Mouse (Mus musculus): ENCODE measurements at regions not wholly inside any gene's neighbourhood (a gene's known extent, or its start where the extent isn't known, plus 50 kb on each side); places are given as distances from the start of the nearest gene placed in this dataset.

DNA sequence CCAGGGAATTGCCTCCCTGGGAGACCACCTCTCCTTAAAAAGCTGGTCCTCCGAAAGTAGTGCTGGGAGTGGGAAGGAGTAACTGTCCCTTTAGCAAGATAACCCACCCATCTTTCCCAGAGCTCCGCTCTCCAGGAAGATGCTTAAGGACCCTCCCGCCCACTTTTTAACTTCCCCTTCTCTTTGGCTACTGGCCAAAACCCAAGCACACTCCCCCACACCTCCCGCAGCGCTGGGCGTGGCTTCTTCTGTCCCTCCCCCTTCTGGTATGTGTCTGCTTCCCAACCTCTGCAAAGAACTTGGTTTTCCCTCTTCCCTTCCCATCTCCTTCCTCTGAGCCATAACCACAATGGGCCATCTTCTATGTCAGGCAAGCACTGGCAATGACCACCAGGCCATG is 85.4 kb downstream of the Rpap3 start:
- no peak for DNase-seq

DNA sequence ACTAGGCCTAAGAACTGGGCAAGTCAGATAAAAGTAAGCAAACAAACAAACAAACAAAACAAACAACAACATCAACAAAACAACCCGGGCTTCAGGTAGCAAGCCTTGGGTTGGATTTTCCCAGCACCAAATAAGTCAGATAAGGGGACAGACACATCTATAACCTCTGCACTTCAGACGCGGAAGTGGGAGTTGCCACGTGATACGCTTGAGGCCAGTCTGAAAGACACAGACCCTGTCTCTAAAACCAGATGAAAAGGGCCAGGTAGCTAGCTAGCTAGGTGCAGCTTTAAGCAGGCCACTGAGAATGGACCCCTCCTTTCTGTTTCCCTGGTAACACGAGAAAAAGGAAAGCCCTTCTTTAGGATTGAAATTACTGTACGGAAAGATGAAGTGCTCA is 85.9 kb downstream of the Rpap3 start:
- DNase-seq, result no peak

DNA sequence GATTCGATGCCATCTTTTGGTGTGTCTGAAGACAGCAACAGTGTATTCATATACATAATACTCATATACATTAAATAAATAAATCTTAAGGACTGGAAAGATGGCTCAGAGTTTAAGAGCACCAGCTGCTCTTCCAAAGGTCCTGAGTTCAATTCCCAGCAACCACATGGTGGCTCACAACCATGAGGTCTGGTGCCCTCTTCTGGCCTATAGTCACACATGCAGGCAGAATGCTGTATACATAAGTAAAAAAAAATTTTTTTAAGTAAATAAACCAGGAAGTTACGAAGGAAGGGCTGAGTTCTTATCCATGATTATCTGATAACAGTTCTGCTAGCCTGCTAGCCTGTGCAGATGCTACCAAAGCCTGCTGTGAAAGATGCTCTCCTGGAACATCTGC is 93.3 kb downstream of the Rpap3 start:
- DNase-seq, result no peak

DNA sequence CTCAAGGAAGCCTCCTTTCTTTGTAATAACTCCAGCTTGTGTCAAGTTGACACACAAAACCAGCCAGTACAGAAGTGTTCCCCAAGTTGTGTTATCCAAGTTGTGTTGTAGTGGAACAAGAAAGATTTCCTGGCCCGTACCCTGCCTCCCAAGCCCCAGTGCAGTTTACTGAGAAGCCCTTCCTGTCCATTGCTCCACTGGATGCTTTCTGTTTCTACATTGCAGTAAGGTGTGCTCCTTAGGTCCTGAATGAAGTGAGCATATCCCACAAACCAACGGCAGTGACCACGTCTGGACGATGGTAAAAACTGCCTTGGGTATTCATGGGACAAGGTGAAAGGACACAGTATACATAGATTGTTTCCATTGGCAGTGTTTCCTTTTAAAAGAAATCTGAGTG is 94.9 kb downstream of the Rpap3 start:
- no peak for DNase-seq

DNA sequence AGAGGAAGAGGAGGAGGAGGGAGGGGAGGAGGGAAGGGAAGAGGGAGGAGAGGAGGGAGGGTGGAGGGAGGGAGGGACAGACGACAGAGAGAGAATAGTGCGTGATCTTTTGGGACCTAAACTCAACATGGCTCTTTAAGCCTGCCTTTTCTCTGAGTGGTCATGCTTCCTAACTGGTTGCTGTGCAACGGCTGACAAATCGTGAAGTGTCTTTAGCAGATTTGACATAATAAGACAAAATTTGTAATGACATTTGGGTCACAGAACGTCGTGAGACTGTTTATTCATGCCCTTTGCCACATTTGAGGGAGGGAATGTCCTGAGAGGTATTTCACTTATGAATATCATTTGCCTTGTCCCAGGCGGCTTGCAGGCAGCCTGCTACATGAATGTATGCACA is 96.1 kb downstream of the Rpap3 start:
- DNase-seq, result no peak

DNA sequence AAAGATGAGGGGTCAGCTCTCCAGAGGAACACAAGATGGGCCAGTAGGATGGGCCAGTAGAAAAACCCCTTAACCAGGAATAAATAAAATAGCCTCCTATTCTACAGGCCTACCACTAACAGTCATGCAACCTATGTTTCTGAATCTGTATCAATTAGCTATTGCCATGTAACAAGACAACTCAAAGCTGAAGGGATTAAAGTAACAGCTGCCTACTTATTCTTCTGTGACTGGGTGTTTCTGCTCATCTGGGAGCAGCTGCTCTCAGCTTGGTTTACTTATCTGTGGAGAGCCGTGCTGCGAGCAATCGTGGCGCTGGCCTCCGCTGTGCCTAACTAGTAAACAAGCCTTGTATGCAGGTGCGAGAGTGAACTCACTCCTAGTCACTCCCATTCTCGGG is 97.0 kb downstream of the Rpap3 start:
- DNase-seq, result no peak

DNA sequence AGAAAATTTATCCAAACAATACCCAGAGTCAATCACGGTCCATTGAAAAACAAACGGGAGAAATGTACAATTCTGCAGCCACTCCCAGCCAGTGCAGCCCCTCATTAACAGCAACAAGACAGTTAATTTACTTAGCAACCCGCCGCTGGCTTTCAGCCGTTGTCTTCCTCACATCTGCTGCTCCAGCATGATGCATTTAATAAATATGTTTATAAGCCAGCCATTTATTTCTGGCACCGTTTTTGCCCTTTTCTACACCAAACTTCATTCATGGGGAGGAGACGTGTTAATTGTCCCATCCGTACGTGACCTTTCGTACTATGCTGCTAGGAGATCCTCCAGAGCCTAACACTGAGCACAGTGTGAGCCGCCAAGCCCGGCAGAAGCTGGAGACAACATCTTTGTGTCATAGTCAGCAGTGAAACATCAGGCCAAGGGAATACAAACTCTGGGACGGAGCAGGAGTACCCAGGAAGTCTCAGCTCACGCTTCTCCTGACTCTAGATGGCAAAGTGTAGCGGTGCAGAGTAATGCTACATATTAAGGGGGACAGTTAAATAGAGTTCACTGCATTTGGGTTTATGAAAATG is 97.9 kb downstream of the Rpap3 start:
- no peak for DNase-seq

DNA sequence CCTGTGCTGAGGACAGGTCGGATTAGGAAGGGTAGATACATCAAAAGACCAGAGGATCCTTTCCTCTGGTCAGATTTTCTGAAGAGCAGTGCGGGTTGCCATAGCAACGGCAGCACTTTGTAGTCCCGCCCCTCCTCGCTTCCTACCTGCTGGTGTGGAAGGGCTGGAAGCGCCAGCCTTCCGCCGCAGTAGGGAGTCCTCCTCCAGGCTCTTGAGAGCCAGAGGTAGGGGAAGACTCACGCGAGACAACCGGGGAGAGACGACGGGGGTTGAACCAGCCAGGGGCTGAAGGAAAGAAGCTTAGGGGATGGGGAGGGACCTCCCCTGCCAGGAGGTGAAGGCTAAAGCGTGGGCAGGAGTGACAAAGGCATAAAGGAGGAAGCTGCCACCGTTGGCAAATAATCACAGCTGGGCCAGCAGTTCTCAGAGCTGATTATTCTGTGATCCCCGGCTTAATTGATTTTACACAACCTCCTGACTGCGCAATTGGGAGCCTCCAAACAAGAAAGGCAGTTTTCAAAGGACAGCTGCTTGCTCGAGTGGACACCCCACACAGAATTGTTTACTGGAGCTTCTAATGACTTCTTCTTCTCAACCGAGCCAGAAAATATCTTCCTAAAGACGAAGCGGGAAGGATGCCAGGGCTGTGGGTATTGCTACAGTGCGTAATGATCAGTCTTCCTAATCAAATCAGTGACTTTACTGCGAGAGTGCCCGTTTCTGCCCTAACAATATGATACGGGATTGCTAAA is 98.8 kb downstream of the Rpap3 start:
- peak; percentile 38 to 58 for DNase-seq

DNA sequence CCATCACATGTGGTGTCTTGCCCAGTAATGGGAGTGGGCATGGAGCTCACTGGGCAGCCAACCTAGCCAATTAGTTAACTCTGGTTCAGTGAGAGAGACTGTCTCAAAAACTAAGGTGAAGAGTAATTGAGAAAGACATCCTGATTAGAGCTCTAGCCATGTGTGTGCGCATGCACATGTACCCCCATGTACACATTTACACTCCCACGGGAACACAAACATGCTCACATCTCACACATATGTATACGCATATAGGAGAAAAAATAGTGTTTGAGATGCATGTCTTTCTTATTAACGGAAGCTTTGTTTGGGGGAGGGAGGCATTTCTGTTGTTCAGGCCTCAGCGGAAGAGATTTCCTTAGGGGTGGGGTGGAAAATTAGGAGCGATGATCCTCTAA is 99.4 kb downstream of the Rpap3 start:
- no peak for DNase-seq

DNA sequence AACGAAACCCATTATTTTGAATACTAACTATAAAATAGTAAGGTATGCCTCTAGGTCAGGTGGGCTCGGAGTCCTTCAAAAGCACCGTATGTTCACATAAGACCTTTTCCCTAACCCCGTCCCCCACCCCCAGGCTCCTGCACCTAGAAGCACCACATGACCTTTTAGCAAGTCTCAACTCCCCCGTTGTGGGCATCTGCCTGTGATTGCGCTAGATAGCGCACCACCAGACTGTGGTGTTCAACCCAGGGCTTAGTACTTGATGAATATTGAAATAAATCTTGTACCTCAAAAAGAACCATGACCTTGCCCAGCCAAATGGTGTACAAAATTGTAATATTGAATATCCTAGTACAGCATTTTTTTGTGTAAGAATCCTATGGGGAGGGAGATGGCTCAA is 99.8 kb downstream of the Rpap3 start:
- DNase-seq, result no peak

DNA sequence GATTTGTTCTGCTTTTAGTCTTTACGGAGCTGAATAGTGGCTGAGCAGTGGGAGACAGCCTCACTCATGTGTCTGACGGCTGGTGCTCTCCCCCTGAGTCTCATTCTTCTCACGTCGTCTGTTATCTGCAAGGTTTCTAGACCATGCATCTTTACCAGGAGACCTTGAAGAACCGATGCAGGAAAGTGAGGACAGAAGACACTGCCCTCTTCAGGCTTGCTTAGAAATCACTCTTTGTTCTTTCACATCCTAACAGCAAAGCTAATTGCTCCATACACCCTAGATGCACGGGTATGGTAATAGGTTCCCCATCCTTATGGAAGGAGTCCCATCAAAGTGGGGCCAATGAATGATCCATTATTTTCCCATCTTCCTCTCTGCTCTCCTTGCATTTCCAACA is 102.1 kb downstream of the Rpap3 start:
- no peak for DNase-seq

DNA sequence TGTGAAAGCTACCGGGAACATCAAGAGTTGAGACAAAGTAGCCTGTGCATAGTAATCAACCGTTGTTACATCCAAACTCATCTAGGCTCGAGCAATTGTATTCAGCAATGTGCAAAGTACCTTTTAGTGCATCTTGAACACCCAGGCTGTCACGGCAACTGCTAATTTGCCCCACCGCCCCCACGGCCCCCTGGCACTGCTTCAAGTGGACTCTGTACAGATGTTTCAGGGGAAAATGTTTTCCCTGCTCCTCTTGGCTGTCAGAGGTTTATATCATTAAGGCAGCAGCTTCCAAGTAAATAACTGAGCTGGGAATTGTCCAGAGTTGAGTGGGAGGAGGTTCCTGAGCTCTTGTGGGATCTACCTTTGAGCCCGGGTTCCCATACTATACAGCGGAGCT is 107.4 kb downstream of the Rpap3 start:
- DNase-seq, result no peak

DNA sequence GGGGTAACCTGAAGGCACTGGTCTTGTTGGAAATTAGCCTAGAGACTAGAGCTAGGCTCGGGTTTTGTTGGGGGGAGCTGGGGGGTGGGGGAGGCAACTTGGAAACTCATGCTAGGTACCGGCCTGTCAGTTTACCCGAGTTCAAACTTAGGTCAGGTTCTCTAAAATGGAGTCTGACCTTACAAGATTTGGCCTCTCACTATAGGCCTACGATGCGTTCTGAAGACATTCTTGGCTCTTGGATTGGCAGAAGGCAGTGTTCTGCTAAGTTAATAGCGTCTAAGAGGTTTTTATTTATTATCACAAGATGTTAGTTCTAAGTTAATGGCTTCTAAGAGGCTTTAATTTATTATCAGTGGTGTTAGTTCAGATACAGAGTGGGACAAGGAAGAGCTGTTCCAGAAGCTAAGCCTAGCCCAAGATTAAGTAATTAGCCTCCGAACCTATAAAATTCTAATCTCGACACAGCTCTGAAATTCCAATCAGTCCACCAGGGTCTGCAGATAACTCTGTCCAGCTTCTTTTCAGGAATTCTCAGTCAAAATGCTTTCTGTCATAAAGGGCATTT is 109.0 kb downstream of the Rpap3 start:
- no peak for DNase-seq

DNA sequence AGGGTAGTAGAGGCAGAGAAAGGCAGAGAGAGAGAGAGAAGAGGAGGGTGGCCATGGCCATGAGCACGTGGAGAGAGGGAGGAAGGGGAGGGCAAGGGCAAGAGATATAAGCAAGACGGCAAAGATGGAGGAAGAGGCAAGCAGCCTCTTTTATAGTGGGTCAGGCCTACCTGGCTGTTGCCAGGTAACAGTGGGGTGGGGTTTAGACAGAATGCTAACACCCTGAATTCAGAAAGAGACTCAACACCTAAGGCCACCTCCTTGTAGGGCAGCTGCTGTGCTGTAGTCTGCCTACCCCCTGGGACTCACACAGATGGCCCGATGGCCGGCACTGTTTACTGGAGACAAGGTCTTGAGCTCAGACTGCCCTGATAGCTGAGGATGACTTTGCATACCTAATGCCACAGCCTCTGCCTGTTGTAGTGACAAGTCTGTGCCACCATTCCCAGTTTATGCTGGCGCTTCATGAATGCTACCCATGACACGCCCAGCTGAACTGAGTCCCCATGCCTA is 110.3 kb downstream of the Rpap3 start:
- no peak for DNase-seq

DNA sequence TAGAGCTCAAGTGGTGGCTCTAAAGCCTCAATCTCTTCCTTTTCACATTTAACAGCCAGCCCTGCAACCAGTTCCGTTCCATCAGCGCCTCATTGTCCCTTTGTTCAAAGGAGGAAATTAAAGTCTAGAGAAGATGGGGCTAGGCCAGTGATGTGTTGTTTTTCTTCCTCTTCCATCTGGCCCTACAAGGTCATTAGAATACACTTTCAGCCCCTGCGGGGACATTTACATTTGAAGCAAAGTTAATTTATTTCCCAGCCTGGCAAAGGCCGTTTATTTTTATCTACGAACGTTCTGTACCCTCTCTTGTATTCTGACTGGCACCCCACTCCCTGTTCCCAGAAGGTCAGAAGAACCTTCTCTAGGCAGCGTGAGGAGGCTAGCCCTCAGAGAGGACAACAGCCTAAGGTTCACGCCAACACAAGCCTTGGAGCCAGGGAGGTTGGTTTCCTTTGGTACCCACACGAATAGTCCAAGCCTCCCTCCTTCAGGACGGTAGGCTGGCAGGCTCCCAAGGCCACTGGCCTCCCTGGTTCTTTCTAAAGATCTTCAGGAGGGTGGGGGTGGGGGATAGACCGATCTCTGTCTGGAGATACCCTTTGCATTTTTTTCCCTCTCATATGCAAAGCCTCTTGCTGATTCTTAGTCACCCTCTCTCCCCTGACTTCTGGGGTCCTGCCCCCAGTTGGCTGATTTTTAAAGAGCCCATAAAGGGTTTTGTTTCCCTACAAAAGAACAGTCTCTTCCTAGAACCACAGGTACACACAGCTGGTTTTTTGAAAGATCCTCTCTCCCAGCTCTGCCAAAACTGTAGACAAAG is 111.6 kb downstream of the Rpap3 start:
- peak in 1 of 2 experiments; percentile 14 for DNase-seq

DNA sequence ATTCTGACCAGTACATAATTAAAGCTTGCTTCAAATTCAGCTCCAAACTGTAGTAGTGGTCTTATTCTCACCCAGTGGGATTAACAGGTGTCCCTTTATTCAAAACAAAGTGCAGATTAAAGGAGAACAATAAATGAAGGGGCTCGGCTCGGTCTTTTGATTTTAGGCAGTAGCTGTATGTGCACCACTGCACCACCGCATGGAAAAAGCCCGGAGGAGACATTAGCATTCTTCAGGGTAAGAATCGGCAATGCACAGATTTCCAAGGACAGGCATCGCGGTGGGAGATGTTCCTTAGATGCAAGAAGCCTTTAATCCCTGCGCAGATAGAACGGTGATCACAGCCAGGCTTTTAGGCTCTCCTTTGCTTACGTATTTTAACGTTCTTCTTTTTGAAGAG is 112.8 kb downstream of the Rpap3 start:
- no peak for DNase-seq

DNA sequence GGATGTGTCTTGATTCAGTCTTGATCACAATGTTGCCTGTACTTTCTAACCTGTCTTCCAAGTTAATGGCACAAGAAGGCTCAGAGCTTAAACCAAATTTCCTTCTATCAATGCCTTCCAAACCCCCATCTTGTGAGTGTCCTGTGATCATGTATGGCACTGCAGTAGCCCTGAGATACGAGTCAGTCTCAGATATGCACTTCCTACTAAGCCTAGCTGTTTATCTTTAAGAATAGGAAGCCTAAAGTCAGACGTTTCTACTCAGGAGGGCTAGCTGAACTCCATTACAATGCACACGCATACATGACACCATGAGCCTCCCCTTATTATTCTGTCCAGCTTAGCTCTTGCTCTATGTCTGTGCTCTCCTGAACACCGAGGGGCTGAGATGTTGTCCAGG is 114.2 kb downstream of the Rpap3 start:
- no peak for DNase-seq

DNA sequence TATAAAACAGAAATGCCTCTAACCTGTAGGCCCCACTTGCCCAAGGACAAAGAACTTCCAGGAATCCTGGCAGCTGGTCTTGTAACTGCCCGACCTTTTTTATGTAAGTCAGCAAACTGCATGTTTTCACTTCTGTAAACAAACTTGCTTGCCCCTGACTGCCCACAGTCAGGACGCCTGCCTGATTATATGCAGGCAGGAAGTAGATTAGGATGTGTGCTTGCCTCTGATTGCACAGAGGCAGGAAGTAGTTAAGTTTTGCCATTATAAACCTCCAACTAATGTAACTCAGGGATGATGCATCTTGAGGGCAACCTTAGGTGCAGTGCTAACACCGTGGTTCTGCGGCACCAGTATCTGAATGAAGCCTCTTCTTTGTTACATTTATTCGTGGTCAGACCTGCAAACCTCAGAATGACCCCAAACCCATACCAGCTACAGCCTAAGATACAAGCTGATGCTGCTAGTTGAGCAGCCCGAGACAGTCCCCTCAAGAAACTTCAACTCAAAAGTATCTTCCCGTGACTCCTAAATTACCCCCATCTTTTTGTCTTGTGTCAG is 114.8 kb downstream of the Rpap3 start:
- DNase-seq, result peak; percentile 29 to 56

DNA sequence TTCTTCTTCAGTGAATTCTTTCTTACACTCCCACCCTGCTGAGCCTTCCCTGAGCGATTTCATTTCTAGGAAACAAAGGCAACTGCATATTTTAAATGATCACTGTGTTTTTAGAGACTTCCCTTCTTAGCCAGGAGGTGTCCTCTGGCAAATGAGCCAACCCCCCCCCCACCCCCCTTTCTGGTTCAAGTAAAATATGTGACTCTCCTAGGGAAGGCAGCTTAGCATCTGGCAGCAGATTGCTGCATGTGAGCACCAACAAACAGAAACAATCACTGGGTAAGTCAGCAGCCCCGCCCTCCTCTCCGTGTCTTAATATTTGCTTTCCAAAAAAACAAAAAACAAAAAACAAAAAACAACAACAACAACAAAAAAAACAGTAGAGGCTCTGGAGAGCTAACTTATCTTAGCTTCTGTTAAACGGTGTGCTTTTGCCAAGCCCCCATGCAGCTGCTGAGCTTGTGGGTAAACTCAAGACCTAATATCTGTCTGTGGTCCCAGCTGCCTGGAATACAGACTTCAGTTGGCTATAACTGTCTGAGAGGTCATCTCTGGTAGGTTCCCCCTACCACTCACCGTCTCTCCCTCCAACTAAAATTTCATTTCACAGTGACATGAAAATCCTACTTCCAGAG is 117.9 kb downstream of the Rpap3 start:
- no peak for DNase-seq

DNA sequence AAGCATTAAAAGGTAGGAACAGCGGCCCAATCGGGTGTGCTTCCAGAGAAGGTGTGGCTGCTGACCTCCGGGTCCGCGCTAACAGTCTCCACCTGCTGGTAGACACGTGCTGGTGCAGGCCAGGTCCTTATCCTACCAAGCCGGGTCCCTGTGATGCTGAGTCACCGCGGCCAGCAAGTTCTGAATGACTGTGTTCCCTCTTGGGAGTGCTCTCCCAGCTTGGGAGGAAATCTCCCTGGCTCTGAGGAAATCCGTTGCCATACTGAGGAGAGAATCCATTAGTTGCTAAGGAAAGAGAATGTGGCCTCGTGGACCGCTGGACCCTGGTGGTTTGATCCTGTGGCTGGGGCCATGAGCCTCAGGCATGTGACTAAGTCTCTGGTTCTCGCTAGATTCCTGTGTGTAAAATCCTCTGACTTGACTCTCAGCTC is 123.9 kb downstream of the Rpap3 start:
- DNase-seq, result peak; percentile 90 to 93

DNA sequence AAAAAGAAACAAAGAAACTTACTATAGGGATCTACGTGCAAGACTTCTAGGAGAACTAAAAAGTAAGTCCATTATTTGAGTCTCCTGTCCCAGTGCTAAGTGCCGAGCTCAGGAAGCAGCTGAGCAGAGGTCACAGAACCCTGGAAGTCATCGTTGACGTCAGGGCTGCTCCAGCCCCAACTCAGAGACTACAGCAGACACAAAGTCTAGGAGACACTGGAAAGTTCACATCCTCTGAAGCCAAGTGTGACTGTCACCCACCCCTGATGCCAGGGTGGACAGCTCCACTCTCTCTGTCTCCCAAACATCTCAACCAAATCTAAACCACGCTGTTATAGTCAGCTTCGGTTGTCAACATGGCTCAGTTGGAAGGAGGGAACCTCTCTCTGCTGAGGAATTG is 124.9 kb downstream of the Rpap3 start:
- peak in 1 of 2 experiments; percentile 66 for DNase-seq

DNA sequence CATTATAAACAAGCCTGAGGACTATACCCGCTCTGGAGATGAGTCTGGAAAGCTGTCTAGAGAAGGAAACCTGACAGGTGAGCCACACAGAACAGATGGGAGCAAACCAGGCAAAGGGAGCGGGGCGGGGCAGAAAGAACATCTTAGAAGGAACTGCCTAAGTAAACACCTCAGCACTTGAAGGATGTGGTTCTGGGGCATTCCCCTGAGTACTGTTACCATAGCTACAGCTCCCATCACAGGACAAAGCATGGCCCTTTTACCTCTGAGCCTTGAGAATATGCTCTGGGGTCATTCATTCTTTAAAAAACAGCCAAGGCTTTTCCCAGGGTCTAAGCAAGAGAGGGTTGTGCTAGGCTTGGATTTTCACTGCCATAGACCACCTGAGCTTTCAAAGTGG is 127.6 kb downstream of the Rpap3 start:
- no peak for DNase-seq

DNA sequence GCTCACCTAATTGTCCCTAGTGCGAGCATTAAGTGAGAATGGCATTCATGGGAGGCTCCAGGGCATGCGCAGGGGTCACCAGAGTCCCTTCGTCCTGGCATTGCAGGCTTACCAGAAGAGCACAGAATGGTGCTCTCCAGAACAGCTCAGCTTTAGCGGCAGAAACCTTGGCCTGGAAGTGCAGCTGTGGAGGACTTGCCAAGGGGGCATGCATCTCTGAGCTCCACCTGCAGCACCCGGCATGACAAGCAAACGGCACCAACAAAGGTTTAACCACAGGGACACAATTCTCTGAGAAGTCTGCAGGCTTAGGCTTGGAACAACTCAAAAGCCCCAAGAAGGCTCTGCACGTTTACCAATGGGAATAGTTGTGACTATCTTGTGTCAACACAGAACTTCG is 128.4 kb downstream of the Rpap3 start:
- no peak for DNase-seq
